Mouse (Mus musculus): ENCODE data around the gene Sh2b2.

DNA sequence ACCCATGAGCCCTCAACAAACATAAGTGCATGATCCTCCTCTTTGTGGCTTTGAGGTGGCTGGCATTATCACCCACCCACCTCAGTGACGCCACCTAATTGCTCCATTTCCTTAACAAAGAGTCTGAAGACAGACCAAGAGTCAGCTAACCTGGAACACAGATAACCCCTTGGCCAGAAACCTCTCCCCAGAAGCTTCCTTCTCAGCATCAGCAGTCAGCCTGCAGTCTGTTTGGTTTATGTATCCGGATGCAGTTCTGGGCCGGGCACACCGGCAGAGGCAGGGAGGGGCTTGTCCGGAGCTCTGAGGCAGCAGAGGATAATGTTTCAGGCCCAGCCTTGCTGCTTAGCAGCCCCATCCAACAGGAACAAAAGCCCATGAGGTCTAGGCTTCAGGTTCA is 66.8 kb downstream of the Sh2b2 start:
- no peak for TF ChIP-seq CTCF (IDR thresholded peaks at IDR 0.05; ENCODE audit: extremely low read depth, insufficient read depth, insufficient read length, insufficient replicate concordance)
- no peak for TF ChIP-seq POLR2A (IDR thresholded peaks at IDR 0.05; ENCODE audit: low read depth, low read length)

Measured in spleen, adult 2 months (tissue).